Mouse (Mus musculus) heart, postnatal 0 days (tissue): ENCODE results near the gene Kcnj8.

Source experiments
- CTCF ChIP-seq: IDR thresholded peaks from 2 replicates; pipeline ENCODE4 v1.5.1; 2016; ENCODE audit warnings: antibody characterized with exemption, control low read depth, low read depth
- EP300 ChIP-seq: IDR thresholded peaks from 2 replicates; pipeline ENCODE4 v1.6.1; 2016; ENCODE audit warnings: antibody characterized with exemption, low read depth

DNA sequence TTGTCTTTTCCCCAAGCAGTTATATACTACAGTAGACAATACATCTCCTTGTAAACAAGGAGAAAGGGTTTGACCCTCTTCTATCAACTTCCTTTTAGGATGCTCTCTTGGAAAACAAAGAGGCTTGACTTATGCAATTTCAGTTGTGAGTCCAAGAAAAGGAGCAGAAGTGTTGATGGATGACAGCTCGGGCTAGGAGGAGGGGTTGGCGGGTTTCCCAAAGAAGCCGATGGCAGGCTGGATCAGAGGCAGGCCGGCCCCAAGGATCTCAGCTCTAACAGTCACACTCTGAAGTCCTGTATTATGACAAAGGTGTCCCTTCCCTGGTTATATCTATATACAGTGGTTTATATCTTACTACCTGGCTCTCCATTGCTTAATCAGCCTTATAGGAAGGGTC lies 19.9 kb downstream of the Kcnj8 start:
- TF ChIP-seq CTCF (no peak), EP300 (no peak)
